Mouse (Mus musculus) embryonic fibroblast, embryonic 13.5 days (primary cell): ENCODE results near the gene Olfr646.

Source experiments
- CTCF ChIP-seq: IDR thresholded peaks from 2 replicates; pipeline ENCODE4 v1.5.1; 2011; ENCODE audit warnings: mild to moderate bottlenecking, control low read depth, low read length, moderate library complexity, borderline replicate concordance; ENCODE audit not compliant: insufficient read depth
- POLR2A ChIP-seq: IDR thresholded peaks from 2 replicates; pipeline ENCODE4 v1.6.1; 2011; ENCODE audit warnings: low read depth, mild to moderate bottlenecking, control low read depth, low read length, moderate library complexity

DNA sequence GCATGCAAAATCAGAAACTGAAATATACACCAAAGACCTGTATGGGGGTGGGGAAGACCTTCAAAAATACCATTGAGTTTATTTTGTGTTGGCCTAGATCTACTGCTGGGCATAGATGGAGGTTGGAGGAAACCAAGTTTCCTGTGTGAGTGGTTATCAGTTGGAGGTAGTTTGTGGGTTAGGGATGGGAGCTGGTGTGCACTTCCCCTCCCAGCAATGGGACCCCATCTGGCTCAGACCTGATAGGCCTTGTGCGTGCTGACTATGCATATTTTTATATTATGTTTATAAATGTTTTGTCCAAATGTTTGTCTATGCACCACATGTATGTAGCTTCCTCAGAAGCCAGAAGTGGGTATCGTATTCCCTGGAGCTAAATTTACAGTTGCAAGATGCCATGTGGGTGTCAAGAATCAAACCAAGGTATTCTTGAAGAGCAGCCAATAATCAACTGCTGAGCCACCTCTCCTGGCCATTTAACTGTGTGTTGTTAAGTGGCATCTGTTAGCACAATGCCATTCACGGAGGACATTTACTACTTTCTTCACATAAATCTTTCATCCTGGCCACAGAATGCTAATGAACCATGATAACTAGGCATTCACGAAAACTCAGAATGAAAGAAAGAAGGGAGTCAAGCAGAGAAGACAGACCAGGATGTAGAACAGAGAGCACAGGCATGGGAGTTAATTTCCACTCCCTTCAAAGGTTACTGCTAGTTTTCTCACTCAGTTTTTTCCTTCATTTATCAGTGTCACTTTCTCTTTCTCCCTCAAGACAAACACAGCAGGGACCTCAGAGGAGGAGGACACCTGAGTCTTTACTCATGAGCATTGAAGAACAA, 538 bp upstream of the Olfr646 start:
- TF ChIP-seq POLR2A (no peak), CTCF (no peak)
